Mouse (Mus musculus) hindbrain, embryonic 12.5 days (tissue): Measurements from ENCODE around the gene Cadm4. TPM values are rescaled to one million over a fixed set of nuclear protein-coding genes. Genes with fewer than 3 reads are reported as not detected.

Experiments used
- ATAC-seq: fragments of 200-750 bp; cut with Nextera tagmentation; 2 replicates; pipeline ENCODE4 v1.8.0; 2017; ENCODE audit warnings: moderate TSS enrichment; ENCODE audit not compliant: low FRiP score
- H3K27ac ChIP-seq: fragments of 300-500 bp; sonication (generic); 2 replicates; pipeline ENCODE4 v1.5.1; 2016; ENCODE audit warnings: mild to moderate bottlenecking
- H3K27me3 ChIP-seq: fragments of 300-500 bp; sonication (generic); 2 replicates; pipeline ENCODE4 v1.6.1; 2016; ENCODE audit warnings: mild to moderate bottlenecking
- H3K36me3 ChIP-seq: fragments of 300-500 bp; sonication (generic); 2 replicates; pipeline ENCODE4 v1.6.1; 2016; ENCODE audit warnings: mild to moderate bottlenecking
- H3K4me1 ChIP-seq: fragments of 300-500 bp; sonication (generic); 2 replicates; pipeline ENCODE4 v1.6.1; 2016
- H3K4me2 ChIP-seq: fragments of 300-500 bp; sonication (generic); replicated peaks from 2 replicates; pipeline ENCODE4 v1.6.1; 2016; ENCODE audit warnings: mild to moderate bottlenecking
- H3K4me3 ChIP-seq: fragments of 300-500 bp; sonication (generic); 2 replicates; pipeline ENCODE4 v1.5.1; 2016; ENCODE audit warnings: mild to moderate bottlenecking
- H3K9ac ChIP-seq: fragments of 300-500 bp; sonication (generic); 2 replicates; pipeline ENCODE4 v1.6.1; 2016; ENCODE audit warnings: mild to moderate bottlenecking, moderate library complexity
- H3K9me3 ChIP-seq: fragments of 300-500 bp; sonication (generic); replicated peaks from 2 replicates; pipeline ENCODE4 v1.6.1; 2016; ENCODE audit warnings: mild to moderate bottlenecking
- WGBS: fragments of 180-500 bp; shearing (Covaris S2); methylation state at CpG from one replicate; pipeline ENCODE4 v1.1.7; 2016; 5-methylcytosine and 5-hydroxymethylcytosine counted together
- polyA plus RNA-seq: library from polyadenylated mRNA; unstranded; fragments of >200 nt; fragmentation: Nextera tagmentation; extraction: Ambion mirVana; gene quantifications from 2 replicates; pipeline ENCODE4 v1.2.1, GENCODE M21; 2016

Gene Cadm4
- polyA plus RNA-seq, 1 experiment from 2014 or later = 41.3 TPM

DNA sequence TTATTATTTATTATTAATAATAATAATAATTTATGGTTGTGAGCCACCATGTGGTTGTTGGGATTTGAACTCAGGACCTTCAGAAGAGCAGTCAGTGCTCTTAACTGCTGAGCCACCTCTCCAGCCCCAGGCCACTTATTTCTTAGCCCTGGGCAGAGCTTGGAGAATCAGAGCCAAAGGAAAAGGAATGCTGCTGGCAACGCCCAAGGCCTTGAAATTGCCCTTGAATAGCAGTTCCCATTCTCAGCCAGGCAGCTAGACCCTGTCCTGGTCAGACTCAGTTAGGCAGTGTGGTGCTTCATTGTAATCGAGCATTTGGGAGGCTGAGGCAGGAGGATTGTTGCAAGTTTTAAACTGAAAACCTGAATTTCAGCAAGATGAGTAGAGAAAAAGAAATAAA lies 27.6 kb upstream of the Cadm4 start:
- WGBS = 81% methylated on average over 2 of the region's 2 CpGs

DNA sequence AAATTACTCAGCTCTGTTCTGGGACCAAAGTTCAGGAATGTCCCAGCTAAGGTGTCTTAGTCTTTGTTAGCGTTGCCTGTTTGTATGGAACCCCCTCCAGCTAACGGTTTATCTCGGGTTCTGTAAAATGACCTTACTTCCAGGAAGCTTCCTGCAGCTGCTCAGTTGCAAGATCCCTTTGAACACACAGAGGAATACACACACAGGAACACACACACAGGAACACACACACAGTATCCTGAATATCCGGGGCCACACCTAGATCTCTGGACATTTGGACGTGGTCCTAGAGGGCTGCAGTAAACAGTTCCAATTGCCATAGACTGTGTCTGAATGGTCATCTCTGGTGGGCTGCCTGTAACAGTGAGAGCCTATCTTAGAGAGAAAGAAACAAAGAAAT lies 26.1 kb upstream of the Cadm4 start:
- Histone ChIP-seq H3K4me3 (no peak overlapping the region), H3K27me3 (peaks cover 11% of the 10 kb centered on the region; the same call in 1 of the 2 replicates), H3K4me1 (no peaks in the 10 kb centered on the region), H3K4me2 (no peak overlapping the region), H3K27ac (no peak overlapping the region), H3K9me3 (no peaks in the 10 kb centered on the region), H3K9ac (no peak overlapping the region), H3K36me3 (no peaks in the 10 kb centered on the region)
- ATAC-seq = no peak
- 82% methylated on average over 5 of the region's 5 CpGs for WGBS

More for the DNA sequence above, 27.6 kb upstream of the Cadm4 start:
- Histone ChIP-seq H3K36me3 (no peaks in the 10 kb centered on the region), H3K4me3 (no peak overlapping the region), H3K27me3 (peaks cover 11% of the 10 kb centered on the region; the same call in 1 of the 2 replicates), H3K9ac (no peak overlapping the region), H3K4me2 (no peak overlapping the region), H3K9me3 (no peaks in the 10 kb centered on the region), H3K27ac (no peak overlapping the region), H3K4me1 (no peaks in the 10 kb centered on the region)
- ATAC-seq = no peak

DNA sequence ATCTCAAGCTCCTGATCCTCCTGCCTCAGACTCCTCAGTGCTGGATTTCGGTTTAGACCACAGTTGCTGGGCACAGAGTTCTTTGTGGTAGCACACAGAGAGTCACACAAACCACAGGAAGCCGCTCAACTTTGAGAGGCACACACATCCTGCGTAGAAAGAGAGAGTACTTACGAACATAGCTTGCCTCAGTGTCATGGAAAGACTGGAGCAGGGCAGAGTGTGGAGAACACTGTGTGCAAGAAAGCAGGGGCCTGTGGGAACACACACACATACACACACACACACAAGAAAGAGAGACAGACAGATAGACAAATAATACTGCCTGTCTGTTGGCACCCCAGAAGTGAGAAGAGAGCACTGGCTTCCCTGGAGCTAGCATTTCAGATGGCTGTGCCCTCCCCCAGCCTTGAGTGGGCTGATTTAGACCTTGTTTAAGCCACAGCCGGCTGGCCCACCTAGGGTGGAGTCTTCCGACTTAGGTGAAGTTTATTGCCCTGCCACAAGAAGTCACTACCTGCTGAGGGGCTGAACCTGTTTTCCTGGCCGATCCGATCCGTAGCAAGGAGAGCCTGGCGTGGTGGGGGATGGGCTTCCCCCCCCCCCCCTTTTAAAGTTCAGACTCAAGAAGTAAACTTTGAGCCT lies 24.0 kb upstream of the Cadm4 start:
- WGBS = 69% methylated on average over 10 of the region's 10 CpGs
- Histone ChIP-seq H3K36me3 (no peaks in the 10 kb centered on the region), H3K27ac (no peak overlapping the region), H3K9ac (no peak overlapping the region), H3K27me3 (peaks cover 5% of the 10 kb centered on the region; the same call in 1 of the 2 replicates), H3K4me3 (no peak overlapping the region), H3K4me2 (no peak overlapping the region), H3K4me1 (peaks cover 7% of the 10 kb centered on the region), H3K9me3 (no peaks in the 10 kb centered on the region; the same call in 1 of the 2 replicates)
- ATAC-seq = no peak

DNA sequence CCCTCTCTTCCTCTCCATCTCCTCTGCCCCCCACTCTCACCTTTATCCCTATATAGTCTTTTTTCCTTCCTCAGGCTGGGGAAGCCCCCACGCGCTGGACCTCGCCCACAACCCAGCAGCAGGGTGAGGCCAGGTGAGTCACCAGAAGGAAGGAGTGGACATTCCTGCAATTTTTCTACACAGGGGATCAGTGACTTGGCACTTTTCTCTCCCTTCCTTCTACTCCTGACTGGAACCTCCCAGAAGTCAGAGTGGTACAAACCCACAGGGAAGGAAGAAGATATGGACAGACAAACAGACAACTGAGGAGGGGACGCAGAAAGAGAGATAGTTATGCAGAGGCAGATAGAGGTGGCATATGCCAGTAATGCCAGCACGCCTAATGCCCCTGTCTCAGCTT lies 22.4 kb upstream of the Cadm4 start:
- peaks cover 4% of the 10 kb centered on the region; the same call in 1 of the 2 replicates for H3K27me3 ChIP-seq
- no peak overlapping the region for H3K9ac ChIP-seq
- no peaks in the 10 kb centered on the region for H3K36me3 ChIP-seq
- 82% methylated on average over 5 of the region's 5 CpGs for WGBS
- H3K4me3 ChIP-seq = no peak overlapping the region
- peaks cover 11% of the 10 kb centered on the region for H3K4me1 ChIP-seq
- no peak for ATAC-seq
- H3K27ac ChIP-seq = no peak overlapping the region
- H3K9me3 ChIP-seq = no peaks in the 10 kb centered on the region; the same call in 1 of the 2 replicates
- H3K4me2 ChIP-seq = no peak overlapping the region

DNA sequence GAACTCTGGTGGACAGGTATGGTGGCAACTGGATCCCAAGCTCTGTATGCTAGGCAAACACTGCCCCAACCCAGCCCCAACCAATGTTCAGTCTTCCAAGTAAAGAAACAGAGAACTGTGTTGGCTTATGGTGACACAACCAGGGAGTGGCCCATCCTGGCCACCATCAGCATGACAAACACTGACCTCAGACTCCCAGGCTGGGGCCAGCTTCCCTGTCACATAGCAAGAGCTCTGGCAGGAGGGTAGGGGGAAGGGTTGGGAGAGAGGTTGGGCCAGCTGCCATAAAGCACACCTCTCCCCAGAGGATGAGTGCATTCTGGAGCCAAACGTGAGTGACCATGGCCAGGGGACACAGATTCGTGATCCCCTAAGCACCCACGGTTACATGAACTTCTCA lies 22.0 kb upstream of the Cadm4 start:
- H3K36me3 ChIP-seq = no peaks in the 10 kb centered on the region
- WGBS = 63% methylated on average over 3 of the region's 3 CpGs
- ATAC-seq = no peak
- no peak overlapping the region for H3K9ac ChIP-seq
- no peak overlapping the region for H3K4me2 ChIP-seq
- no peak overlapping the region for H3K27ac ChIP-seq
- H3K4me1 ChIP-seq = peaks cover 11% of the 10 kb centered on the region
- no peaks in the 10 kb centered on the region; the same call in 1 of the 2 replicates for H3K9me3 ChIP-seq
- peaks cover 4% of the 10 kb centered on the region; the same call in 1 of the 2 replicates for H3K27me3 ChIP-seq
- H3K4me3 ChIP-seq = no peak overlapping the region

DNA sequence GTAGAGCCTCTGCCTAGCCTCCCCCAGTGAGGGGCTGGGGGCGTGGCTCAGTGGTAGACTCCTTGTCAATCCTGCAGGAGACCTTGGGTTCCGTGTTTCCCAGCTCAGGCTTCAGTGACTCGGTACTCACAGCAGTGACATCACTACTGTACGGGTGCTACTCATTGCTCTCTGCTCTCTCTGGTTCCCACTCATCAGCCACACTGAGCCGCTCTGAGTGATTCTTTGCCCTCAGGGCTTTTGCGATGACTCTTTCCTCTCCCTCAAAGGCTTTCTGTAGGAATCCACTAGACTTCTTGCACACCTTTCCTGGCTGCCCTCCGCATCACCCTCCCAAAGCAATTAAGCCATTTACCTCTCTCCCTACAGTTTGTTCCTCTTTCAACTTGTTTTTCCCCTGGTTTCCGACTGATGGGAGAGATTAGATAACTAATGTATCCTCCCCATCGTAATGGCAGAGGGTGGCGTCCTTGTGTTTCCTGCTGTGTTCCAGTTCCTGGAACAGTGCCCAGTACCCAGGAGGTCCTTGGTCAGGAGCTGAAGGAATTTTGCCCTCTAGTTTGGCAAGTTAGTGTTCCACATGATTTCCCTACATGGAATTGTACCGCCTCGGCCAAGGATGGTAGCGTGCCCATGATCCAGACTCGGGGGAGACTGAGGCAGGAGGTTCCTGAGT lies 20.3 kb upstream of the Cadm4 start:
- no peak overlapping the region for H3K4me3 ChIP-seq
- ATAC-seq = no peak
- no peaks in the 10 kb centered on the region; the same call in 1 of the 2 replicates for H3K9me3 ChIP-seq
- WGBS = 74% methylated on average over 14 of the region's 14 CpGs
- H3K27ac ChIP-seq = no peak overlapping the region
- no peak overlapping the region for H3K9ac ChIP-seq
- H3K27me3 ChIP-seq = peaks cover 4% of the 10 kb centered on the region; the same call in 1 of the 2 replicates
- H3K4me1 ChIP-seq = peaks cover 11% of the 10 kb centered on the region
- no peaks in the 10 kb centered on the region for H3K36me3 ChIP-seq
- no peak overlapping the region for H3K4me2 ChIP-seq

DNA sequence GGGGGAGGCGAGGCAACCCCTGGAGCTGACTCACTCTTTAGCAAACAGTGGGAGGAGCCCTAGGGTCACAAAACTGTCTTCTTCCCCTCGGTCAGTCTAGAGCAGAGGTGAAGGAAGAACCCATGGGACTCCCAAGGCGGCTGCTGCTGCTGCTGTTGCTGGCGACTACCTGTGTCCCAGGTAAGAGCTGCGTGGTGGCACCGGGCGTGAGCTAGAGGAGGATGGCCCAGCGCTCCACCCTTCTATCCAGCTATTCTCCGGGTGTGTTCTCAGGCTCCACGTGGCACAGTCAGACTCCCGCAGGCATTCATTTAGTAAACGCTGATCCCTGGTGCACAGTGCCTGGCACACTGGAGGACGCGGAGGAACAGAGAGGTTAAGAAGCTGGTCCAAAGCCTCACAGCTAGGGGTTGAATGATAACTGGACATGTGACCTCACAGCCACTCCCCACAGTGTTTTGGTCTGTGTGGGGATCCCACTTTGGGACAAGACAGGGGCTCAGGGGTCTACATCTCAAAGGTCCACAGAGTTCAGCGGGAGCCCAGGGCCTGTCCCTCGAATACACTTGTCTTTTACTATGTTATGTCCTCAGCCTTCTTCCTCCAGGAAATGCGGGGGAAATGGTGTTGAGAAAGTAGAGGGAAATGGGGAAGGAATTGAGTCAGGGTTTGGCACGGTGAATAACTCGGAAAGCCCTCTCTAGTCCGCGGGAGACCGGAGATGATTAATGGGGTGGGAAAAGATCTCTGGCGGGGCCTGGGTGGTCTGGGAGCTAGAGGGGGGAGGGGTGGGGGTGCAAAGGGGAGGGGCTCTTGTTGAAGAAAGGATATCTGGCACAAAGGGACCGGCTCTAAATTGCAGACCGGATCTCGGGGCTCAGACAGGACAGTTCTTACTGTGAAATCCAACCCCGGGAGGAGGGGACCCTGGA lies 19.2 kb upstream of the Cadm4 start, which contains the start of gene Plaur:
Gene Plaur (plus strand): TSS at position 97 of the 932 bp plus-strand sequence.
- 7% methylated on average over 27 of the region's 27 CpGs for WGBS
- H3K4me2 ChIP-seq = peak within 1 kb of the TSS; percentile 21
- H3K27ac ChIP-seq = no peak within 1 kb of the TSS
- 0 out of 2 replicates have a peak within 1 kb of the TSS, but pooled peaks have one; percentile 2 for H3K4me3 ChIP-seq
- no peak within 1 kb of the TSS for H3K9ac ChIP-seq
- peaks cover 4% of the 10 kb centered on the region; the same call in 1 of the 2 replicates for H3K27me3 ChIP-seq
- H3K36me3 ChIP-seq = no peaks in the 10 kb centered on the region
- H3K9me3 ChIP-seq = no peaks in the 10 kb centered on the region; the same call in 1 of the 2 replicates
- H3K4me1 ChIP-seq = peaks cover 11% of the 10 kb centered on the region
- peak; percentile 68 for ATAC-seq

DNA sequence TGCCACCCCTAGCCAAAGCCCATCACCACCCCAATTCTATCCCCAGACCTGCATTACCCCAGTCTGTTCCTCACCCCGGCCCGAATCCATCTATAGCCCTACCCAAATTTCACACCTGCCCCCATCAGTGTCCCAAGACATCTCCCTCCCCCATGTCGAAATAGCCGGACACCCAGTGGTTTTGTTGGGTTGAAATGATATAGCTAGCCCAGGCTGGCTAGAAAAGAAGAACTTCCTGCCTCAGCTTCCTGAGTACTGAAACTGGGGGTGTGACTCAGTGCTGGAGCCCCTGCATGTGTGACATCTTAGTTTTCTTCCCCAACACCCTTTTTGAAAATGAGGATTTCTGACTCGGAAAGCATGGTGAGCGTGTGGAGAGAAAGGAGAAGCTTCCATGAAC lies 15.0 kb upstream of the Cadm4 start:
- Histone ChIP-seq H3K4me3 (no peak overlapping the region), H3K27me3 (no peaks in the 10 kb centered on the region), H3K4me1 (peaks cover 11% of the 10 kb centered on the region), H3K4me2 (no peak overlapping the region), H3K36me3 (no peaks in the 10 kb centered on the region), H3K9ac (no peak overlapping the region), H3K27ac (no peak overlapping the region), H3K9me3 (no peaks in the 10 kb centered on the region)
- WGBS = 92% methylated on average over 6 of the region's 6 CpGs
- ATAC-seq = no peak

DNA sequence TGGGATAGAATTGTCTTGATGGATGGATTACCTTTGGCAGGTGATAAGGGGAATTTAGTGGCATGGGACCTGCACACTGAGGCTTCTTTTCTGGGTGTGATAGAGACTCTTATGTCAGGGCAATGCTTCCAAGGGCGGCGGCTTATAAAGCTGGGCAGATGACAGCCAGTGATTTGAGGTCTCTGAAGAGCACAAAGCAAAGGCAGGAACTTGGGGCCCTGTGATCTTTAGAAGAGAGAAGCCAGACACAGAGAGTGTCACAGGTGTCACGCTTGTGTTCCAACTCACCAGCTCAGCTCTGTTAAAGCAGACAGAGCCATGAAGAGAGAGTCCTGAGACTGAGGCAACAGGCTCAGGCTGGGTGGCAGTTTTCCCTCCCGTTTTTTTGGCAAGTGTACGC lies 13.9 kb upstream of the Cadm4 start:
- Histone ChIP-seq H3K4me1 (peaks cover 4% of the 10 kb centered on the region), H3K36me3 (no peaks in the 10 kb centered on the region), H3K9ac (no peak overlapping the region), H3K27me3 (no peaks in the 10 kb centered on the region), H3K4me2 (no peak overlapping the region), H3K9me3 (no peaks in the 10 kb centered on the region), H3K27ac (no peak overlapping the region), H3K4me3 (no peak overlapping the region)
- no peak for ATAC-seq
- WGBS = 86% methylated on average over 5 of the region's 5 CpGs

DNA sequence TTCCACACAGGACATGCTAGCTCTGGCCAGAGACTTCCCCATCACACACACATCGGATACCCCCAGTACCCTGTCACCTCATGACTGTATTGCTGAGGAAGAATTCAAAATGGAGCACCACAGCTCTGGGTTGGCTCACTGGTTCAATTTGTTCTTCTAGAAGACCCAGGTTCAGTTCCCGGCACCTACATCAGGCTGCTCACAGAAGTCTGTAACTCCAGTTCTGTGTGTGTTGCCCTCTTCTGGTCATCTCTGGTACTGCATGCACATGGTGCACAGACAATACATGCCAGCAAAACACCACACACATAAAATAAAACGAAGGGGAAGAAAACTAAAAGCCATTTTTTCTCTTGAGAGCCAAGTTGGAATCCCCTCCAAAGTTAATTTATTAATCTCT lies 12.7 kb upstream of the Cadm4 start:
- Histone ChIP-seq H3K27me3 (no peaks in the 10 kb centered on the region), H3K9me3 (no peaks in the 10 kb centered on the region), H3K36me3 (no peaks in the 10 kb centered on the region), H3K4me1 (no peaks in the 10 kb centered on the region), H3K27ac (no peak overlapping the region), H3K4me2 (no peak overlapping the region), H3K9ac (no peak overlapping the region), H3K4me3 (no peak overlapping the region)
- no peak for ATAC-seq
- 79% methylated on average over 3 of the region's 3 CpGs for WGBS

DNA sequence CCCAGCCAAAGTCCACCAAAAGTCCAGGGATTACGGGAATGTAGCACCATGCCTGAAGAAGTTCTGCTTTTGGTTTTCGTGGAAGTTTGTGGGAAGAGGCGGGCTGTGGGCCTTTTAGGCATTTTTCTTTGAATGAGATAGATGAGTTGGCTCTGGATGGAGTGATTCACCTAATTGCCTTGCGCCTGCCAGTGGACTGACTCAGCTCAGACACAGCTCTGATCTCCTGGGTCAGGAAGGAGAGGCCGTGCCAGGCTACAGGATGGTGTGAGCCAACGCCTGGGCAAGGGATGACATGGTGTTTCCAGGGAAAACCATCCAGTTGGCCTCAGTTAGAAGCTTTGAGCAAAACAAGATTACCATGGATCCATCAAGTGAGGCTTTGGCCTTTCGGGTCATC lies 11.5 kb upstream of the Cadm4 start:
- H3K27ac ChIP-seq = no peak overlapping the region
- no peaks in the 10 kb centered on the region for H3K36me3 ChIP-seq
- H3K9ac ChIP-seq = no peak overlapping the region
- no peak for ATAC-seq
- peaks cover 4% of the 10 kb centered on the region; the same call in 1 of the 2 replicates for H3K27me3 ChIP-seq
- no peaks in the 10 kb centered on the region for H3K9me3 ChIP-seq
- no peak overlapping the region for H3K4me2 ChIP-seq
- H3K4me1 ChIP-seq = 0 out of 2 replicates have a peak, but pooled peaks cover 4% of the 10 kb centered on the region
- 96% methylated on average over 7 of the region's 7 CpGs for WGBS
- no peak overlapping the region for H3K4me3 ChIP-seq

DNA sequence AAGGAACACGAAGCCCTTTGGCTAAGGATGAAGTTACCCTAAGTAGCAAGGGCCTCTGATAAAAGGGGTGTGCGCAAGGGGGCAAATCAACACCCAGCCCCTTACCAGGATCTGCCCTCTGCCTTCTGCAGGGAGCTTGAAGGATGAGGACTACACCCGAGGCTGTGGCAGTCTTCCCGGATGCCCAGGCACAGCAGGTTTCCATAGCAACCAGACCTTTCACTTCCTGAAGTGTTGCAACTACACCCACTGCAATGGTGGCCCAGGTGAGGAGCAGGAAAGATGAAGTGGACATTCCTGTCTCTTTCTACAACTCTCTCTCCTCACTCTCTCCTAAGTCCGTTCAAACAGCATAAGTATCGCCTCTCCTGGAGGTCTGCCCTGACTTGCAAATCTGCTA lies 9.4 kb upstream of the Cadm4 start:
- WGBS = 76% methylated on average over 6 of the region's 6 CpGs
- no peak overlapping the region for H3K4me3 ChIP-seq
- H3K4me2 ChIP-seq = no peak overlapping the region
- H3K36me3 ChIP-seq = no peaks in the 10 kb centered on the region
- H3K27me3 ChIP-seq = peaks cover 4% of the 10 kb centered on the region; the same call in 1 of the 2 replicates
- H3K9me3 ChIP-seq = no peaks in the 10 kb centered on the region
- no peak for ATAC-seq
- no peak overlapping the region for H3K27ac ChIP-seq
- H3K4me1 ChIP-seq = 0 out of 2 replicates have a peak, but pooled peaks cover 4% of the 10 kb centered on the region
- H3K9ac ChIP-seq = no peak overlapping the region
